Mouse (Mus musculus) gastrocnemius, adult 8-10 months (tissue): ENCODE measurements around the gene Gm853. TPM values are rescaled to one million over a fixed set of nuclear protein-coding genes. Genes with fewer than 3 reads are reported as not detected.
"Not testable (repeated sequence)": the region's sequence is repeated elsewhere in the genome, so short reads cannot be mapped to it uniquely, and the experiment has no call there.

ENCODE experiments used
- DNase-seq, 2 experiments: peaks; one replicate each; pipeline ENCODE4 v3.0.0; 2022; ENCODE audit warnings: low spot score in 2 of 2
- total RNA-seq, 4 experiments: library from RNA; stranded (reverse); gene quantifications; 2 replicates each; pipeline ENCODE4 v1.2.4; 2022

Gm853 gene
- total RNA-seq: not detected

GRCm38 (mm10) chr4:130222179-130222578, at the start of gene Gm853:
TSS of gene Gm853 (minus strand) at chr4:130222401.
- DNase-seq: no peak

- DNase-seq: no peak
Measured at GRCm38 (mm10) chr4:130270611-130271347, 48.6 kb upstream of the Gm853 start.

- DNase-seq: no peak
Measured at GRCm38 (mm10) chr4:130270089-130270488, 47.9 kb upstream of the Gm853 start.

- no peak for DNase-seq
Measured at GRCm38 (mm10) chr4:130268736-130269135, 46.5 kb upstream of the Gm853 start.

GRCm38 (mm10) chr4:130267069-130267468, 44.9 kb upstream of the Gm853 start:
- no peak for DNase-seq

GRCm38 (mm10) chr4:130266601-130267000, 44.4 kb upstream of the Gm853 start:
- no peak for DNase-seq

- DNase-seq: peak in 1 of 2 experiments; percentile 38
Measured at GRCm38 (mm10) chr4:130264698-130265349, 42.6 kb upstream of the Gm853 start.

- no peak for DNase-seq
Measured at GRCm38 (mm10) chr4:130264131-130264530, 41.9 kb upstream of the Gm853 start.

- DNase-seq: no peak
Measured at GRCm38 (mm10) chr4:130260406-130260805, 38.2 kb upstream of the Gm853 start.

- DNase-seq: no peak
Measured at GRCm38 (mm10) chr4:130252441-130253157, 30.4 kb upstream of the Gm853 start.

- DNase-seq: no peak
Measured at GRCm38 (mm10) chr4:130251763-130252162, 29.6 kb upstream of the Gm853 start.

- no peak for DNase-seq
Measured at GRCm38 (mm10) chr4:130251172-130251705, 29.0 kb upstream of the Gm853 start.

- no peak for DNase-seq
Measured at GRCm38 (mm10) chr4:130248636-130249035, 26.4 kb upstream of the Gm853 start.

- peak; percentile 28 to 29 for DNase-seq
Measured at GRCm38 (mm10) chr4:130246132-130246531, 23.9 kb upstream of the Gm853 start.

- DNase-seq: no peak
Measured at GRCm38 (mm10) chr4:130244749-130245148, 22.5 kb upstream of the Gm853 start.

GRCm38 (mm10) chr4:130243621-130244020, 21.4 kb upstream of the Gm853 start:
- not testable (repeated sequence) for DNase-seq

GRCm38 (mm10) chr4:130242956-130243355, 20.8 kb upstream of the Gm853 start:
- no peak for DNase-seq

GRCm38 (mm10) chr4:130240695-130241094, 18.5 kb upstream of the Gm853 start:
- no peak for DNase-seq

GRCm38 (mm10) chr4:130237607-130238006, 15.4 kb upstream of the Gm853 start:
- DNase-seq: no peak

GRCm38 (mm10) chr4:130236361-130236760, 14.2 kb upstream of the Gm853 start:
- DNase-seq: no peak

GRCm38 (mm10) chr4:130224071-130224470, 1.9 kb upstream of the Gm853 start:
- DNase-seq: no peak

- no peak for DNase-seq
Measured at GRCm38 (mm10) chr4:130220176-130220575, 2.0 kb downstream of the Gm853 start.
